ENCODE assay signal across 11 mouse cellular contexts in the genomic region with DNA sequence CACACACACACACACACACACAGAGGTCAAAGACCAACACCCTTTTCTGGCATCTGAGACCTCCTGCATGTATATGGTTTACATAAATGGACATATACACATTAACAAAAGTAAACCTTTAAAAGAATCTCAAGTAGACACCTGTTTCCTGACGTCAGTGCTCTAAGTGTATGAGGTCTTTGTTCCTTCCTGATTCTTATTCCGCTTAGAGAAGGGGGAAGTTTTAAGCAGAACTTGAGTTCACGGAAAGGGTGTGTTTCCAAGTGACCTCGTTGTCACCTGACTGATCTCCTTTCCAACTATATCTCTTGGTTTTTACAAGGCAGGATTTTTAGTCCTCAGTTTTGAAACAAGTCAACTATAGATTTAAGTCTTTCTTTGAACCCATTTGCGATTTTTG. TPM values are rescaled to one million over a fixed set of nuclear protein-coding genes. Genes with fewer than 3 reads are reported as not detected.
A peak's percentile ranks its signal among the peaks of the same experiment; 100 is the strongest.
DNase-seq lines count a peak whose midpoint lies in the region; ATAC-seq and TF ChIP-seq lines count a peak whose summit lies in the region.
"Had no signal": no experiment of that assay in that cellular context is flagged by ENCODE, and none has a peak within 500 bp of the region (broad histone marks: within the 10 kb centered on the region; RNA-seq: fewer than 3 reads in every experiment).

No protein-coding gene starts in this region.

- 36% methylated on average over 5 of the region's 5 CpGs for WGBS in heart, adult 2 months
- WGBS in heart, embryonic 11.5 days (ENCODE audit: insufficient replicate concordance), result 65% methylated on average over 5 of the region's 5 CpGs
- 40% methylated on average over 5 of the region's 5 CpGs for WGBS in lung, postnatal 0 days
- WGBS in forebrain, embryonic 13.5 days, result 85% methylated on average over 5 of the region's 5 CpGs

- no peak for ATAC-seq in heart, embryonic 11.5 days (replicated peaks; ENCODE audit: insufficient number of reproducible peaks, low FRiP score, low TSS enrichment)
- peak; percentile 89 for ATAC-seq in lung, postnatal 0 days
- ATAC-seq in forebrain, embryonic 13.5 days, result no peak

- peak in 1 of 2 experiments; percentile 8 for DNase-seq in heart, adult 2 months
- peak; percentile 40 for DNase-seq in thymus, postnatal 0 days (ENCODE audit: low spot score)
- DNase-seq in thymus, postnatal 14 days, result no peak
- peak; percentile 93 for DNase-seq in lung, postnatal 0 days (ENCODE audit: low spot score)
- no peak for DNase-seq in cerebellum, adult 9-11 months
- DNase-seq in adrenal gland, postnatal 14 days, result no peak
- DNase-seq: cerebellum, adult 2 months; kidney, postnatal 4 days had no signal

- intact Hi-C loops in heart, adult 2 months (cut with DNase I), result no loop called here

- H3K27me3 ChIP-seq in heart, adult 2 months (ENCODE audit: control insufficient read depth, insufficient read depth, low read length), result no peaks in the 10 kb centered on the region
- H3K27me3 ChIP-seq in heart, embryonic 11.5 days (ENCODE audit: control insufficient read depth, insufficient read depth, low read length), result no peaks in the 10 kb centered on the region
- H3K27me3 ChIP-seq in lung, postnatal 0 days (replicated peaks; ENCODE audit: insufficient read depth, low read length), result no peaks in the 10 kb centered on the region
- no peaks in the 10 kb centered on the region for H3K27me3 ChIP-seq in forebrain, embryonic 13.5 days
- H3K27me3 ChIP-seq: midbrain, embryonic 12.5 days had no signal

- no peak for TF ChIP-seq POLR2A in heart, adult 2 months (IDR thresholded peaks at IDR 0.05; ENCODE audit: insufficient read depth, low read depth, low read length)

- TF ChIP-seq CTCF in heart, adult 2 months (IDR thresholded peaks at IDR 0.05), result no peak
- TF ChIP-seq CTCF in lung, postnatal 0 days (IDR thresholded peaks at IDR 0.05), result no peak

- H3K4me1 ChIP-seq in heart, adult 2 months (ENCODE audit: control insufficient read depth, insufficient read depth, low read length), result peaks cover 3% of the 10 kb centered on the region
- 0 out of 2 replicates have a peak, but pooled peaks cover 4% of the 10 kb centered on the region for H3K4me1 ChIP-seq in heart, embryonic 11.5 days (ENCODE audit: control insufficient read depth, insufficient read depth, low read length)
- H3K4me1 ChIP-seq in lung, postnatal 0 days (ENCODE audit: insufficient read depth, low read depth, low read length), result peaks cover 5% of the 10 kb centered on the region; the same call in 1 of the 2 replicates
- no peaks in the 10 kb centered on the region for H3K4me1 ChIP-seq in forebrain, embryonic 13.5 days
- H3K4me1 ChIP-seq: midbrain, embryonic 12.5 days had no signal

- H3K4me3 ChIP-seq in heart, adult 2 months, result no peak overlapping the region
- H3K4me3 ChIP-seq in heart, embryonic 11.5 days (ENCODE audit: low read depth, low read length), result no peak overlapping the region
- H3K4me3 ChIP-seq in lung, postnatal 0 days (ENCODE audit: low read depth, low read length), result no peak overlapping the region
- no peak overlapping the region for H3K4me3 ChIP-seq in forebrain, embryonic 13.5 days
- H3K4me3 ChIP-seq: midbrain, embryonic 12.5 days had no signal

- peaks cover 9% of the 10 kb centered on the region for H3K79me2 ChIP-seq in heart, adult 2 months (replicated peaks; ENCODE audit: control insufficient read depth, insufficient read depth, low read length)

- H3K36me3 ChIP-seq in heart, adult 2 months (ENCODE audit: control insufficient read depth, insufficient read depth, low read length), result peaks cover 5% of the 10 kb centered on the region
- no peaks in the 10 kb centered on the region for H3K36me3 ChIP-seq in heart, embryonic 11.5 days (ENCODE audit: control insufficient read depth, insufficient read depth, low read length)
- no peaks in the 10 kb centered on the region; the same call in 1 of the 2 replicates for H3K36me3 ChIP-seq in lung, postnatal 0 days (ENCODE audit: insufficient read depth, low read length)
- no peaks in the 10 kb centered on the region for H3K36me3 ChIP-seq in forebrain, embryonic 13.5 days (ENCODE audit: poor library complexity, severe bottlenecking)
- H3K36me3 ChIP-seq: midbrain, embryonic 12.5 days had no signal

- H3K9ac ChIP-seq in heart, adult 2 months (ENCODE audit: low read depth, low read length), result no peak overlapping the region
- no peak overlapping the region for H3K9ac ChIP-seq in heart, embryonic 11.5 days (ENCODE audit: low read depth, low read length)
- no peak overlapping the region for H3K9ac ChIP-seq in lung, postnatal 0 days (replicated peaks; ENCODE audit: low read depth)
- H3K9ac ChIP-seq in forebrain, embryonic 13.5 days, result no peak overlapping the region
- H3K9ac ChIP-seq: midbrain, embryonic 12.5 days had no signal

- no peaks in the 10 kb centered on the region for H3K9me3 ChIP-seq in heart, embryonic 11.5 days (replicated peaks; ENCODE audit: control insufficient read depth, low read length)
- H3K9me3 ChIP-seq in lung, postnatal 0 days (ENCODE audit: low read length), result no peaks in the 10 kb centered on the region
- no peaks in the 10 kb centered on the region for H3K9me3 ChIP-seq in forebrain, embryonic 13.5 days (replicated peaks)
- H3K9me3 ChIP-seq: midbrain, embryonic 12.5 days had no signal

- no peak for TF ChIP-seq EP300 in heart, adult 2 months (IDR thresholded peaks at IDR 0.05; ENCODE audit: insufficient read depth, low read depth, low read length)
- peak; percentile 83 for TF ChIP-seq EP300 in lung, postnatal 0 days (IDR thresholded peaks at IDR 0.05)

- H3K4me2 ChIP-seq in heart, embryonic 11.5 days, result no peak overlapping the region
- H3K4me2 ChIP-seq in lung, postnatal 0 days (replicated peaks; ENCODE audit: low read depth, low read length), result no peak overlapping the region
- H3K4me2 ChIP-seq in forebrain, embryonic 13.5 days, result no peak overlapping the region
- H3K4me2 ChIP-seq: midbrain, embryonic 12.5 days had no signal

- H3K27ac ChIP-seq in heart, adult 2 months, result peak overlapping the region; percentile 17
- H3K27ac ChIP-seq in heart, embryonic 11.5 days (ENCODE audit: low read depth, low read length), result no peak overlapping the region
- peak overlapping the region; percentile 34 for H3K27ac ChIP-seq in lung, postnatal 0 days (ENCODE audit: low read length)
- H3K27ac ChIP-seq in forebrain, embryonic 13.5 days, result no peak overlapping the region
- H3K27ac ChIP-seq: midbrain, embryonic 12.5 days had no signal

RNA-seq across cellular contexts. Expression of a gene that starts 10.8 kb away (rescaled TPM):
- total RNA-seq in heart, adult 2 months (2021), result 10 to 100 TPM; 57.9 to 65.4 TPM
- 12.1 and 25.8 TPM in 2 replicates for polyA plus RNA-seq in heart, adult 2 months (2012; rRNA removed)
- polyA plus RNA-seq in heart, embryonic 11.5 days (2014; fragmentation: Nextera tagmentation; extraction: Ambion mirVana), result 66.2 and 69.1 TPM in 2 replicates
- 33.9 and 40.6 TPM in 2 replicates for polyA plus RNA-seq in thymus, postnatal 0 days (2015; fragmentation: Nextera tagmentation; extraction: Ambion mirVana)
- polyA plus RNA-seq in lung, postnatal 0 days (2015; fragmentation: Nextera tagmentation; extraction: Ambion mirVana), result 40.0 and 48.0 TPM in 2 replicates
- polyA plus RNA-seq in forebrain, embryonic 13.5 days (2015; fragmentation: Nextera tagmentation; extraction: Ambion mirVana), result 21.5 and 25.0 TPM in 2 replicates
- total RNA-seq in adrenal gland, postnatal 14 days (2021), result 55.9 and 56.0 TPM in 2 replicates

RNA-seq across cellular contexts. Expression of a gene that starts 14.6 kb away (rescaled TPM):
- 100 to 1,000 TPM; 443 to 527 TPM for total RNA-seq in heart, adult 2 months (2021)
- polyA plus RNA-seq in heart, adult 2 months (2012; rRNA removed), result 174 and 320 TPM in 2 replicates
- 50.7 and 56.6 TPM in 2 replicates for polyA plus RNA-seq in heart, embryonic 11.5 days (2014; fragmentation: Nextera tagmentation; extraction: Ambion mirVana)
- 50.0 and 59.5 TPM in 2 replicates for polyA plus RNA-seq in thymus, postnatal 0 days (2015; fragmentation: Nextera tagmentation; extraction: Ambion mirVana)
- 28.2 and 28.5 TPM in 2 replicates for polyA plus RNA-seq in lung, postnatal 0 days (2015; fragmentation: Nextera tagmentation; extraction: Ambion mirVana)
- polyA plus RNA-seq in forebrain, embryonic 13.5 days (2015; fragmentation: Nextera tagmentation; extraction: Ambion mirVana), result 48.4 and 54.2 TPM in 2 replicates
- 93.3 and 107 TPM in 2 replicates for total RNA-seq in adrenal gland, postnatal 14 days (2021)

RNA-seq across cellular contexts. Expression of a gene that starts 30.9 kb away (rescaled TPM):
- 10 to 100 TPM in 1 of 2 experiments, 1 to 10 TPM in 1; 9.8 to 10.2 TPM for total RNA-seq in heart, adult 2 months (2021)
- polyA plus RNA-seq in heart, adult 2 months (2012; rRNA removed), result 3.6 and 8.1 TPM in 2 replicates
- 20.6 and 21.3 TPM in 2 replicates for polyA plus RNA-seq in heart, embryonic 11.5 days (2014; fragmentation: Nextera tagmentation; extraction: Ambion mirVana)
- polyA plus RNA-seq in thymus, postnatal 0 days (2015; fragmentation: Nextera tagmentation; extraction: Ambion mirVana), result 20.5 and 25.8 TPM in 2 replicates
- 13.2 and 14.2 TPM in 2 replicates for polyA plus RNA-seq in lung, postnatal 0 days (2015; fragmentation: Nextera tagmentation; extraction: Ambion mirVana)
- polyA plus RNA-seq in forebrain, embryonic 13.5 days (2015; fragmentation: Nextera tagmentation; extraction: Ambion mirVana), result 33.5 and 38.4 TPM in 2 replicates
- total RNA-seq in adrenal gland, postnatal 14 days (2021), result 13.5 and 14.3 TPM in 2 replicates

RNA-seq across cellular contexts. Expression of a gene that starts 31.0 kb away (rescaled TPM):
- 10 to 100 TPM; 14.5 to 14.9 TPM for total RNA-seq in heart, adult 2 months (2021)
- 12.1 and 21.1 TPM in 2 replicates for polyA plus RNA-seq in heart, adult 2 months (2012; rRNA removed)
- 19.1 and 21.8 TPM in 2 replicates for polyA plus RNA-seq in heart, embryonic 11.5 days (2014; fragmentation: Nextera tagmentation; extraction: Ambion mirVana)
- 22.0 and 25.2 TPM in 2 replicates for polyA plus RNA-seq in thymus, postnatal 0 days (2015; fragmentation: Nextera tagmentation; extraction: Ambion mirVana)
- polyA plus RNA-seq in lung, postnatal 0 days (2015; fragmentation: Nextera tagmentation; extraction: Ambion mirVana), result 24.7 and 28.2 TPM in 2 replicates
- polyA plus RNA-seq in forebrain, embryonic 13.5 days (2015; fragmentation: Nextera tagmentation; extraction: Ambion mirVana), result 34.5 and 37.2 TPM in 2 replicates
- total RNA-seq in adrenal gland, postnatal 14 days (2021), result 13.5 and 15.4 TPM in 2 replicates

RNA-seq across cellular contexts. Expression of a gene that starts 50.6 kb away (rescaled TPM):
- 1 to 10 TPM; 6.6 TPM for total RNA-seq in heart, adult 2 months (2021)
- 6.5 and 11.4 TPM in 2 replicates for polyA plus RNA-seq in heart, adult 2 months (2012; rRNA removed)
- 2.9 and 4.4 TPM in 2 replicates for polyA plus RNA-seq in heart, embryonic 11.5 days (2014; fragmentation: Nextera tagmentation; extraction: Ambion mirVana)
- 1.5 and 2.3 TPM in 2 replicates for polyA plus RNA-seq in thymus, postnatal 0 days (2015; fragmentation: Nextera tagmentation; extraction: Ambion mirVana)
- 15.4 and 17.8 TPM in 2 replicates for polyA plus RNA-seq in lung, postnatal 0 days (2015; fragmentation: Nextera tagmentation; extraction: Ambion mirVana)
- 3.1 and 3.8 TPM in 2 replicates for polyA plus RNA-seq in forebrain, embryonic 13.5 days (2015; fragmentation: Nextera tagmentation; extraction: Ambion mirVana)
- 14.0 and 14.4 TPM in 2 replicates for total RNA-seq in adrenal gland, postnatal 14 days (2021)

Comparison
In these comparisons a context has a peak if more than half of its experiments do, and no peak if none do; other contexts are left out.
1. DNase-seq: peak in thymus, postnatal 0 days (single experiment) and lung, postnatal 0 days (single experiment); none in thymus, postnatal 14 days (single experiment), cerebellum, adult 9-11 months (single experiment) and adrenal gland, postnatal 14 days (single experiment).
2. H3K27ac ChIP-seq: peak in heart, adult 2 months (single experiment) and lung, postnatal 0 days (single experiment); none in heart, embryonic 11.5 days (single experiment) and forebrain, embryonic 13.5 days (single experiment).